Mouse (Mus musculus) limb, embryonic 14.5 days (tissue): ENCODE data around the gene Phlpp2. TPM values are rescaled to one million over a fixed set of nuclear protein-coding genes. Genes with fewer than 3 reads are reported as not detected.

Source experiments
- ATAC-seq: fragments of 200-750 bp; cut with Nextera tagmentation; 2 replicates; pipeline ENCODE4 v1.8.0; 2017; ENCODE audit warnings: low read depth, moderate number of reproducible peaks, moderate TSS enrichment; ENCODE audit not compliant: low FRiP score
- DNase-seq: peaks from one replicate; pipeline ENCODE4 v3.0.0-alpha.2; 2015; ENCODE audit warnings: low spot score
- H3K27ac ChIP-seq: fragments of 300-500 bp; sonication (generic); replicated peaks from 2 replicates; pipeline ENCODE4 v1.5.1; 2014; ENCODE audit warnings: low read depth, mild to moderate bottlenecking, low read length, moderate library complexity, mixed read lengths
- H3K27me3 ChIP-seq: fragments of 300-500 bp; sonication (generic); 2 replicates; pipeline ENCODE4 v1.6.1; 2014; ENCODE audit warnings: low read length, mixed read lengths; ENCODE audit not compliant: control insufficient read depth, insufficient read depth
- H3K36me3 ChIP-seq: fragments of 300-500 bp; sonication (generic); 2 replicates; pipeline ENCODE4 v1.6.1; 2014; ENCODE audit warnings: mild to moderate bottlenecking, low read length, moderate library complexity, mixed read lengths; ENCODE audit not compliant: control insufficient read depth, insufficient read depth
- H3K4me1 ChIP-seq: fragments of 300-500 bp; sonication (generic); 2 replicates; pipeline ENCODE4 v1.6.1; 2014; ENCODE audit warnings: antibody characterized with exemption, low read length, mixed read lengths; ENCODE audit not compliant: control insufficient read depth, insufficient read depth
- H3K4me2 ChIP-seq: fragments of 300-500 bp; sonication (generic); replicated peaks from 2 replicates; pipeline ENCODE4 v1.6.1; 2014; ENCODE audit warnings: low read depth, mild to moderate bottlenecking, low read length, moderate library complexity; ENCODE audit not compliant: severe bottlenecking
- H3K4me3 ChIP-seq: fragments of 300-500 bp; sonication (generic); replicated peaks from 2 replicates; pipeline ENCODE4 v1.5.1; 2014; ENCODE audit warnings: low read length
- H3K9ac ChIP-seq: fragments of 300-500 bp; sonication (generic); 2 replicates; pipeline ENCODE4 v1.6.1; 2014; ENCODE audit warnings: mild to moderate bottlenecking, low read depth, low read length, moderate library complexity; ENCODE audit not compliant: severe bottlenecking
- H3K9me3 ChIP-seq: fragments of 300-500 bp; sonication (generic); 2 replicates; pipeline ENCODE4 v1.6.1; 2016; ENCODE audit warnings: low read length; ENCODE audit not compliant: control insufficient read depth
- POLR2A ChIP-seq: fragments of 200-500 bp; IDR thresholded peaks from 2 replicates; pipeline ENCODE4 v1.8.0; 2012; ENCODE audit warnings: inconsistent platforms, mild to moderate bottlenecking, moderate library complexity, borderline replicate concordance; ENCODE audit not compliant: insufficient read depth, insufficient read length; ENCODE audit errors: extremely low read depth
- WGBS: fragments of 180-500 bp; shearing (Covaris S2); extraction: QIAGEN DNeasy Blood & Tissue Kit; methylation state at CpG from one replicate; pipeline ENCODE4 v1.1.7; 2014; 5-methylcytosine and 5-hydroxymethylcytosine counted together
- polyA plus RNA-seq, 2 experiments: library from polyadenylated mRNA; depleted of rRNA in 1 of 2; stranded (reverse) in 1 of 2; unstranded in 1 of 2; fragments of >200 nt; fragmentation: Nextera tagmentation in 1 of 2; extraction: Ambion mirVana in 1 of 2; gene quantifications; 2 replicates each; pipeline versions ENCODE4 v1.2.1 to v1.2.3; 2012 to 2014

Gene Phlpp2
- polyA plus RNA-seq, 2 experiments, result 3.3 to 12.0 TPM

GRCm38 (mm10) chr8:109889211-109889610, 20.9 kb downstream of the Phlpp2 start:
- TF ChIP-seq POLR2A, result no peak
- H3K36me3 ChIP-seq, result peaks cover 41% of the 10 kb centered on the region
- no peak overlapping the region for H3K27ac ChIP-seq
- no peaks in the 10 kb centered on the region for H3K4me1 ChIP-seq
- DNase-seq (no peak), ATAC-seq (no peak)
- no peak overlapping the region for H3K4me3 ChIP-seq
- H3K27me3 ChIP-seq, result no peaks in the 10 kb centered on the region
- no peak overlapping the region for H3K9ac ChIP-seq
- no peak overlapping the region for H3K4me2 ChIP-seq
- no peaks in the 10 kb centered on the region for H3K9me3 ChIP-seq
- WGBS, result 94% methylated on average over 1 of the region's 1 CpGs

GRCm38 (mm10) chr8:109890794-109891585, 22.6 kb downstream of the Phlpp2 start:
- Histone ChIP-seq H3K36me3 (peaks cover 33% of the 10 kb centered on the region), H3K4me2 (no peak overlapping the region), H3K4me1 (no peaks in the 10 kb centered on the region), H3K9me3 (no peaks in the 10 kb centered on the region), H3K9ac (no peak overlapping the region), H3K4me3 (no peak overlapping the region), H3K27me3 (no peaks in the 10 kb centered on the region), H3K27ac (no peak overlapping the region)
- 91% methylated on average over 3 of the region's 3 CpGs for WGBS
- ATAC-seq (no peak), DNase-seq (no peak)
- TF ChIP-seq POLR2A, result no peak

GRCm38 (mm10) chr8:109894636-109895035, 26.3 kb downstream of the Phlpp2 start:
- Histone ChIP-seq H3K27ac (no peak overlapping the region), H3K36me3 (peaks cover 27% of the 10 kb centered on the region), H3K27me3 (no peaks in the 10 kb centered on the region), H3K9ac (no peak overlapping the region), H3K4me1 (no peaks in the 10 kb centered on the region), H3K4me3 (no peak overlapping the region), H3K4me2 (no peak overlapping the region), H3K9me3 (no peaks in the 10 kb centered on the region)
- no peak for TF ChIP-seq POLR2A
- ATAC-seq, result no peak
- 100% methylated on average over 1 of the region's 1 CpGs for WGBS
- DNase-seq, result no peak

GRCm38 (mm10) chr8:109895355-109895754, 27.0 kb downstream of the Phlpp2 start:
- H3K4me1 ChIP-seq, result no peaks in the 10 kb centered on the region
- TF ChIP-seq POLR2A, result no peak
- no peak overlapping the region for H3K4me3 ChIP-seq
- H3K27ac ChIP-seq, result no peak overlapping the region
- H3K4me2 ChIP-seq, result no peak overlapping the region
- 83% methylated on average over 12 of the region's 12 CpGs for WGBS
- H3K27me3 ChIP-seq, result no peaks in the 10 kb centered on the region
- no peak overlapping the region for H3K9ac ChIP-seq
- ATAC-seq, result no peak
- no peaks in the 10 kb centered on the region for H3K9me3 ChIP-seq
- DNase-seq, result no peak
- H3K36me3 ChIP-seq, result peaks cover 26% of the 10 kb centered on the region

- no peaks in the 10 kb centered on the region for H3K4me1 ChIP-seq
- H3K4me2 ChIP-seq, result no peak overlapping the region
- no peak overlapping the region for H3K9ac ChIP-seq
- no peaks in the 10 kb centered on the region for H3K9me3 ChIP-seq
- peaks cover 21% of the 10 kb centered on the region for H3K36me3 ChIP-seq
- H3K27me3 ChIP-seq, result no peaks in the 10 kb centered on the region
- H3K27ac ChIP-seq, result no peak overlapping the region
- no peak for TF ChIP-seq POLR2A
- H3K4me3 ChIP-seq, result no peak overlapping the region
- ATAC-seq (no peak), DNase-seq (no peak)
Observed at GRCm38 (mm10) chr8:109902379-109902778, 34.0 kb downstream of the Phlpp2 start.
